Mouse (Mus musculus) kidney, postnatal 36 days (tissue): ENCODE results near the gene Smoc2.

ENCODE experiments used
- DNase-seq, 2 experiments: peaks; one replicate each; pipeline ENCODE4 v3.0.0; 2021 to 2022; ENCODE audit warnings: mixed read lengths in 2 of 2

Gene Smoc2

GRCm38 (mm10) chr17:14280425-14280833 is 1.1 kb downstream of the Smoc2 start:
- DNase-seq = peak in 1 of 2 experiments; percentile 14

- peak; percentile 73 to 92 for DNase-seq
Observed at GRCm38 (mm10) chr17:14288015-14288616, 8.8 kb downstream of the Smoc2 start.

GRCm38 (mm10) chr17:14293617-14294016 is 14.3 kb downstream of the Smoc2 start:
- DNase-seq = peak; percentile 55 to 68

GRCm38 (mm10) chr17:14295146-14295545 is 15.8 kb downstream of the Smoc2 start:
- no peak for DNase-seq

GRCm38 (mm10) chr17:14300361-14300760 is 21.1 kb downstream of the Smoc2 start:
- DNase-seq = no peak

GRCm38 (mm10) chr17:14301491-14302344 is 22.4 kb downstream of the Smoc2 start:
- no peak for DNase-seq

- peak; percentile 23 to 29 for DNase-seq
Observed at GRCm38 (mm10) chr17:14302356-14302755, 23.1 kb downstream of the Smoc2 start.

- no peak for DNase-seq
Observed at GRCm38 (mm10) chr17:14303722-14304121, 24.4 kb downstream of the Smoc2 start.

GRCm38 (mm10) chr17:14309884-14310283 is 30.6 kb downstream of the Smoc2 start:
- DNase-seq = no peak

GRCm38 (mm10) chr17:14312440-14312839 is 33.1 kb downstream of the Smoc2 start:
- no peak for DNase-seq

GRCm38 (mm10) chr17:14314308-14314707 is 35.0 kb downstream of the Smoc2 start:
- DNase-seq = no peak

GRCm38 (mm10) chr17:14316536-14316935 is 37.2 kb downstream of the Smoc2 start:
- no peak for DNase-seq

- no peak for DNase-seq
Observed at GRCm38 (mm10) chr17:14317439-14317838, 38.1 kb downstream of the Smoc2 start.

GRCm38 (mm10) chr17:14326156-14326555 is 46.9 kb downstream of the Smoc2 start:
- DNase-seq = no peak

GRCm38 (mm10) chr17:14328037-14328436 is 48.7 kb downstream of the Smoc2 start:
- no peak for DNase-seq

- no peak for DNase-seq
Observed at GRCm38 (mm10) chr17:14330498-14330897, 51.2 kb downstream of the Smoc2 start.

- no peak for DNase-seq
Observed at GRCm38 (mm10) chr17:14339932-14340557, 60.7 kb downstream of the Smoc2 start.

- DNase-seq = no peak
Observed at GRCm38 (mm10) chr17:14340736-14341135, 61.4 kb downstream of the Smoc2 start.

GRCm38 (mm10) chr17:14342511-14342910 is 63.2 kb downstream of the Smoc2 start:
- DNase-seq = no peak

GRCm38 (mm10) chr17:14343442-14343841 is 64.1 kb downstream of the Smoc2 start:
- no peak for DNase-seq

- DNase-seq = no peak
Observed at GRCm38 (mm10) chr17:14345556-14345955, 66.2 kb downstream of the Smoc2 start.

GRCm38 (mm10) chr17:14346891-14347290 is 67.6 kb downstream of the Smoc2 start:
- DNase-seq = no peak

- no peak for DNase-seq
Observed at GRCm38 (mm10) chr17:14349086-14349814, 69.9 kb downstream of the Smoc2 start.
